Mouse (Mus musculus): ENCODE measurements around the gene Rfng. TPM values are rescaled to one million over a fixed set of nuclear protein-coding genes. Genes with fewer than 3 reads are reported as not detected.
"Not testable (repeated sequence)": the region's sequence is repeated elsewhere in the genome, so short reads cannot be mapped to it uniquely, and the experiment has no call there.

Rfng gene
- polyA plus RNA-seq, 1 experiment from 2014 or later = 50.7 TPM

GRCm38 (mm10) chr11:120762672-120763041 lies 21.4 kb downstream of the Rfng start, which contains the start of gene Hmga1b:
Gene Hmga1b (plus strand): TSS chr11:120762794.
- ATAC-seq (ENCODE audit: insufficient number of reproducible peaks, low FRiP score, low TSS enrichment, low read depth); H3K27me3 ChIP-seq; H3K9me3 ChIP-seq; H3K27ac ChIP-seq; H3K4me3 ChIP-seq; H3K36me3 ChIP-seq; H3K4me1 ChIP-seq; H3K9ac ChIP-seq: not testable (repeated sequence)
- H3K4me2 ChIP-seq = 0 out of 2 replicates have a peak within 1 kb of the TSS, but pooled peaks have one; percentile 10
- 14% methylated on average over 14 of the region's 14 CpGs for WGBS

- Histone ChIP-seq H3K4me1 (peaks cover 7% of the 10 kb centered on the region; the same call in 1 of the 2 replicates), H3K27ac (no peak overlapping the region), H3K4me2 (0 out of 2 replicates have a peak overlapping the region, but pooled peaks have one; percentile 10), H3K4me3 (no peak overlapping the region), H3K27me3 (no peaks in the 10 kb centered on the region), H3K9ac (no peak overlapping the region), H3K9me3 (0 out of 2 replicates have a peak, but pooled peaks cover 6% of the 10 kb centered on the region), H3K36me3 (no peaks in the 10 kb centered on the region)
- no peak; the same call in 1 of the 2 replicates for ATAC-seq (ENCODE audit: insufficient number of reproducible peaks, low FRiP score, low TSS enrichment, low read depth)
- 64% methylated on average over 14 of the region's 14 CpGs for WGBS
Measured at GRCm38 (mm10) chr11:120761811-120762671, 22.0 kb downstream of the Rfng start.

- 0 out of 2 replicates have a peak, but pooled peaks cover 6% of the 10 kb centered on the region for H3K9me3 ChIP-seq
- no peaks in the 10 kb centered on the region for H3K27me3 ChIP-seq
- H3K4me1 ChIP-seq = peaks cover 7% of the 10 kb centered on the region; the same call in 1 of the 2 replicates
- H3K4me3 ChIP-seq = no peak overlapping the region
- H3K36me3 ChIP-seq = no peaks in the 10 kb centered on the region
- no peak overlapping the region for H3K4me2 ChIP-seq
- ATAC-seq (ENCODE audit: insufficient number of reproducible peaks, low FRiP score, low TSS enrichment, low read depth) = no peak
- 84% methylated on average over 9 of the region's 9 CpGs for WGBS
- no peak overlapping the region for H3K9ac ChIP-seq
- no peak overlapping the region for H3K27ac ChIP-seq
Measured at GRCm38 (mm10) chr11:120760236-120760635, 23.8 kb downstream of the Rfng start.

- Histone ChIP-seq H3K4me2 (no peak overlapping the region), H3K36me3 (no peaks in the 10 kb centered on the region), H3K9me3 (no peaks in the 10 kb centered on the region), H3K4me1 (no peaks in the 10 kb centered on the region), H3K9ac (no peak overlapping the region), H3K4me3 (no peak overlapping the region), H3K27ac (no peak overlapping the region), H3K27me3 (no peaks in the 10 kb centered on the region)
- WGBS = 60% methylated on average over 4 of the region's 4 CpGs
- ATAC-seq (ENCODE audit: insufficient number of reproducible peaks, low FRiP score, low TSS enrichment, low read depth) = no peak
Measured at GRCm38 (mm10) chr11:120751606-120752005, 32.4 kb downstream of the Rfng start.

- Histone ChIP-seq H3K36me3 (no peaks in the 10 kb centered on the region), H3K4me3 (no peak overlapping the region), H3K4me2 (no peak overlapping the region), H3K27ac (no peak overlapping the region), H3K9ac (no peak overlapping the region), H3K27me3 (no peaks in the 10 kb centered on the region), H3K4me1 (no peaks in the 10 kb centered on the region), H3K9me3 (no peaks in the 10 kb centered on the region)
- 67% methylated on average over 8 of the region's 8 CpGs for WGBS
- no peak for ATAC-seq (ENCODE audit: insufficient number of reproducible peaks, low FRiP score, low TSS enrichment, low read depth)
Measured at GRCm38 (mm10) chr11:120749430-120749829, 34.6 kb downstream of the Rfng start.

DNA sequence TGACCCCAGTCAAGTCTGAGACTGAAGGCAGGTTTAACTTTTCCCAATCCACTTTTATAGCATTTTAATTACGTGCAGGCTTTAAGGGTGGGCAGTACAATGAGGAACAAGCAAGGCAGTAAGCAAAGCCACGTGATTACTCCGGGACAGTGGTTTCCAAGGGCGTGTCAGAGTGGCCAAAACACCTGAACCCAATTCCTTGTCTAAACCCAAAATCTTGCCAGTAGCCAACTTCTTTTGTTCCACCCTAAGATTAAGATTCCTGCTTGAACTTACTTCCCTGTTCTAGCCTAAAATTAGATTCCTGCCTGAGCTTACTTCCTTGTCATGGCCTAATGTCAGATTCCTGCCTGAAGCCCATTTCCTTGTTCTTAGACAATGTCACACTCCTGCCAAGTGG lies 36.0 kb downstream of the Rfng start:
- WGBS = 47% methylated on average over 4 of the region's 4 CpGs
- H3K27me3 ChIP-seq = no peaks in the 10 kb centered on the region
- H3K36me3 ChIP-seq = no peaks in the 10 kb centered on the region
- H3K27ac ChIP-seq = no peak overlapping the region
- no peaks in the 10 kb centered on the region for H3K4me1 ChIP-seq
- no peaks in the 10 kb centered on the region for H3K9me3 ChIP-seq
- no peak overlapping the region for H3K9ac ChIP-seq
- no peak overlapping the region for H3K4me2 ChIP-seq
- H3K4me3 ChIP-seq = no peak overlapping the region
- ATAC-seq (ENCODE audit: insufficient number of reproducible peaks, low FRiP score, low TSS enrichment, low read depth) = no peak

GRCm38 (mm10) chr11:120744121-120744701 lies 39.8 kb downstream of the Rfng start:
- no peaks in the 10 kb centered on the region for H3K4me1 ChIP-seq
- H3K9me3 ChIP-seq = no peaks in the 10 kb centered on the region
- H3K27me3 ChIP-seq = no peaks in the 10 kb centered on the region
- no peak overlapping the region for H3K4me3 ChIP-seq
- WGBS = 51% methylated on average over 7 of the region's 7 CpGs
- H3K4me2 ChIP-seq = no peak overlapping the region
- H3K9ac ChIP-seq = no peak overlapping the region; the same call in 1 of the 2 replicates
- no peak for ATAC-seq (ENCODE audit: insufficient number of reproducible peaks, low FRiP score, low TSS enrichment, low read depth)
- H3K36me3 ChIP-seq = no peaks in the 10 kb centered on the region
- no peak overlapping the region for H3K27ac ChIP-seq

GRCm38 (mm10) chr11:120740981-120741380 lies 43.0 kb downstream of the Rfng start:
- Histone ChIP-seq H3K9me3 (no peaks in the 10 kb centered on the region), H3K9ac (no peak overlapping the region), H3K36me3 (no peaks in the 10 kb centered on the region), H3K4me2 (no peak overlapping the region), H3K27ac (no peak overlapping the region), H3K4me3 (no peak overlapping the region), H3K27me3 (no peaks in the 10 kb centered on the region), H3K4me1 (no peaks in the 10 kb centered on the region)
- 90% methylated on average over 5 of the region's 5 CpGs for WGBS
- ATAC-seq (ENCODE audit: insufficient number of reproducible peaks, low FRiP score, low TSS enrichment, low read depth) = no peak

DNA sequence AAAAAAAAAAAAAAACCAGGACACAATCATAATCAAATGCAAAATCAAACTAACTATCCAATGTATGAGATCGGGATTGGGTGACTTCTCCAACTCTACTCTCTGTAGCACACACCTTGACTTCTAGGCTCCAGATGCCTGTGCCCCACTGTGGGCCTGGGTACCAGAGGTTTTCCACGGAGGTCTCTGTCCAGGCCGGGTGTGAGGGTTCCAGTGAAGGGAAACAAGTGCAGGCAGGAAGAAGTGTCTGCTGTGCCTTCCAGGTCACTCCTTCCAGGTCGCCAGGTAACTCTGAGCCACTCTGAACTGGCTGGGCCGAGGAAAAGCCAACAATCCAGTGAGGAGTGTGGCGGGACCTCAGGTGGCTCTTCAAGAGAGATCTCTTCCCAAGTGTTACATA lies 47.6 kb downstream of the Rfng start:
- WGBS = 75% methylated on average over 6 of the region's 6 CpGs
- H3K4me2 ChIP-seq = no peak overlapping the region
- no peak for ATAC-seq (ENCODE audit: insufficient number of reproducible peaks, low FRiP score, low TSS enrichment, low read depth)
- H3K27me3 ChIP-seq = no peaks in the 10 kb centered on the region
- H3K9ac ChIP-seq = no peak overlapping the region
- H3K4me3 ChIP-seq = no peak overlapping the region
- no peak overlapping the region for H3K27ac ChIP-seq
- H3K4me1 ChIP-seq = peaks cover 20% of the 10 kb centered on the region
- no peaks in the 10 kb centered on the region for H3K36me3 ChIP-seq
- no peaks in the 10 kb centered on the region for H3K9me3 ChIP-seq

DNA sequence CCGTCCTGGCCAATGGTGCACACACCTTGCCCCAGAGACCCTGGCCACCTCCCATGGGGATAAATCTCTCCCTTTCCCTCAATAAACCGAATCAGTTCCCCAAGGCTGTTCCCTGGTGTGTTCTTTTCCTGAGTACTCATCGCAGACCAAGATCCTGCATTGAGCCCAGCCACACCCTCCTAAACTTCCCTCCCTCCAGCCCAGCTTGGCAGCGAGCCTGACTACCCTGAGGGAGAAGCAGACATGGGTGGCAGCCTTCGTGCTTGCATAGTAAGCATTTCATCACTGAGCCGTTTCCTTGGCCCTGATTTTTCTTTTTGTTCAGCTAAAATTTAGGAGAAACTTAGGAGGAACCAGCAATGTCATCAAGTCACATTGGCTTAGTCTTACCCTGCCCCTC lies 50.5 kb downstream of the Rfng start:
- Histone ChIP-seq H3K4me3 (no peak overlapping the region), H3K4me2 (no peak overlapping the region), H3K4me1 (peaks cover 28% of the 10 kb centered on the region), H3K27me3 (0 out of 2 replicates have a peak, but pooled peaks cover 2% of the 10 kb centered on the region), H3K36me3 (no peaks in the 10 kb centered on the region), H3K27ac (peak overlapping the region; percentile 66; the same call in 1 of the 2 replicates), H3K9ac (no peak overlapping the region), H3K9me3 (no peaks in the 10 kb centered on the region)
- ATAC-seq (ENCODE audit: insufficient number of reproducible peaks, low FRiP score, low TSS enrichment, low read depth) = no peak
- 45% methylated on average over 6 of the region's 6 CpGs for WGBS

- WGBS = 49% methylated on average over 12 of the region's 12 CpGs
- H3K4me2 ChIP-seq = no peak within 1 kb of the TSS; the same call in 1 of the 2 replicates
Measured at GRCm38 (mm10) chr11:120731858-120732680, 51.9 kb downstream of the Rfng start, which contains the start of gene Cbr2. Gene Cbr2 (minus strand): TSS chr11:120732114.

More at GRCm38 (mm10) chr11:120731858-120732680, 51.9 kb downstream of the Rfng start, which contains the start of gene Cbr2:
- H3K27ac ChIP-seq = peak within 1 kb of the TSS; percentile 66
- no peak for ATAC-seq (ENCODE audit: insufficient number of reproducible peaks, low FRiP score, low TSS enrichment, low read depth)
- no peak within 1 kb of the TSS for H3K9ac ChIP-seq
- 0 out of 2 replicates have a peak, but pooled peaks cover 2% of the 10 kb centered on the region for H3K27me3 ChIP-seq
- H3K4me3 ChIP-seq = no peak within 1 kb of the TSS
- H3K36me3 ChIP-seq = no peaks in the 10 kb centered on the region
- peaks cover 28% of the 10 kb centered on the region for H3K4me1 ChIP-seq
- no peaks in the 10 kb centered on the region for H3K9me3 ChIP-seq

Data from limb, embryonic 15.5 days (tissue).